Mouse (Mus musculus): ENCODE measurements around the gene Plch2. TPM values are rescaled to one million over a fixed set of nuclear protein-coding genes. Genes with fewer than 3 reads are reported as not detected.

Gene Plch2
- polyA plus RNA-seq, 1 experiment from 2014 or later = 0.38 TPM

DNA sequence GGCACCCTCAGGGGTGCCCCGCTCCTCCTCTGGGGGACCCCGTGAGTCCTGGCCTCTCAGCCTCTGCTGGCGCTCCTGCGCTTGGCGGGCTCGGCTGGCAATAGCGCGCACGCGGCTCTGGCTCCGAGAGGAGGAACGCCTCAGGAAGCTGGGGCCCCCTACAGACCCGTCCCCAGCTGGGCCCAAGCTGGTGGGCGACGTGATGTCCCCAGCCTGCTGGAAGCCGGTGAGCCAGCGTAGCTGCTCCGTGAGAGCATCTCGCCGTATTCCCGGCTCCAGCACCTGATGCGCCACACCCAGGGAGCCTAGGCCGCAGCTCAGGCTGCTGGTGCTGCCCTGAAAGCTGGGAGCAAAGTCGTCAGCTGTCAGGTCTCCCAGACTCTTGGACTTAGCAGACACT lies 72.8 kb downstream of the Plch2 start:
- Histone ChIP-seq H3K27ac (ENCODE audit: poor library complexity, severe bottlenecking) (no peak overlapping the region), H3K27me3 (replicated peaks) (peaks cover 42% of the 10 kb centered on the region), H3K9me3 (replicated peaks) (no peaks in the 10 kb centered on the region), H3K36me3 (peaks cover 27% of the 10 kb centered on the region), H3K4me1 (replicated peaks) (peaks cover 22% of the 10 kb centered on the region), H3K4me3 (no peak overlapping the region), H3K4me2 (no peak overlapping the region), H3K9ac (no peak overlapping the region)
- 18% methylated on average over 24 of the region's 24 CpGs for WGBS
- no peak for ATAC-seq (ENCODE audit: insufficient number of reproducible peaks, low FRiP score)

DNA sequence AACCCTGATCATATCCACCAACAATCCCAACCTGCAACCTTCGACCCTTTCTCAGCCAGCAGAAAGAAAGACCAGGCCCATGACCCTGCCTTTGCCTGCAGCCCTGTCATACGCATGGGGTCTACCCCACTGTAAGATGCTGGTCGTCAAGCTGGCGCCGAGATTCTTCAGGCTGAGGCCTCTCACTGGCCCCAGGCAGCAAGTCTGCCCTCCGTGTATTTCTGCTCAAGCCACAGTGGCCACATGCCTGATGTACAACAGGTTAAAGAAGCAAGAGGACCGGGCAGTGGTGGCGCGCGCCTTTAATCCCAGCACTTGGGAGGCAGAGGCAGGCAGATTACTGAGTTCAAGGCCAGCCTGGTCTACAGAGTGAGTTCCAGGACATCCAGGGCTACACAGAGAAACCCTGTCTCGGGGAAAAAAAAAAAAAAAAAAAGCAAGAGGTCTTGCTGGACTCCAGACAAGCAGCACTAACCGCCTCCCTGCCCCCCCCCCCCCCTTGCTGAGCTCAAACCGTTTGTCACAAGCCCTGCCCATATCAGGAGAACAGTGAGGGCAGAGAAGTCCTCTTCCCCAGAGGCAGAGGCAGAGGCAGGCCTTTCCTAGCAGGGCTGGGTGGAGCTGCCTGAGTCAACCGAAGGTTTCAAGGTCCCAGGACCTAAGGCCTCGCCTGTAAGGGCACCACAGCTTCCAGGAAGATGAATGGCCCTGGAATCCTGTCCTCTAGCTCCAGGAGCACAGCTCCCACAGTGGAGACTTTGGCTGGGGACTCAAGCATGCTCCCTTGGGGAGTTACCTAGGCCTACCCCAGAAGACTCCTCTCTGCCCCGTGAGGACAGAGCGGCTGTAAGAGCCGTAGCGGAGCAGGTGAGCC lies 74.1 kb downstream of the Plch2 start:
- Histone ChIP-seq H3K4me1 (replicated peaks) (peaks cover 22% of the 10 kb centered on the region), H3K27me3 (replicated peaks) (peaks cover 36% of the 10 kb centered on the region), H3K9me3 (replicated peaks) (no peaks in the 10 kb centered on the region), H3K4me3 (no peak overlapping the region), H3K9ac (no peak overlapping the region), H3K4me2 (no peak overlapping the region), H3K36me3 (peaks cover 40% of the 10 kb centered on the region), H3K27ac (ENCODE audit: poor library complexity, severe bottlenecking) (no peak overlapping the region)
- ATAC-seq (ENCODE audit: insufficient number of reproducible peaks, low FRiP score) = no peak
- 70% methylated on average over 19 of the region's 19 CpGs for WGBS

DNA sequence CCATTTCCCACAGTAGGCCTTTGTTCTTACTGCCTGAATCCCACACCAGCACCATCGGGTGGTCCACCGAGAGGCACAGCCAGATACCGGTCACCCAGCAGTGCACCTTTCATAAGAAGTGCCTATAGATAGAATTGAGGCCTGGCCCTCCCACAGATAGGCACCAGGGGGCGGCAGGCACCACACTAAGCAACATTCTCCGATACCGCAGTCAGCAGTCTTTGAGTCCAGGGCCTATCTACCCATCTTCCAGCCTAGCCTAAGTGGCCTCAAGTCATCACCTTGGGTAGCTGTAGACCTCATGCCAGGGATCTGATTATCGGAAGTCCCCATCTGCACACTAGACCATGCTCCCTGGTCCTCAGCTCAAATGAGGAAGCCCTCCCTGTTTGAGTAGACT lies 75.1 kb downstream of the Plch2 start:
- 33% methylated on average over 7 of the region's 7 CpGs for WGBS
- peaks cover 49% of the 10 kb centered on the region for H3K36me3 ChIP-seq
- ATAC-seq (ENCODE audit: insufficient number of reproducible peaks, low FRiP score) = peak; percentile 12; the same call in 1 of the 2 replicates
- H3K27me3 ChIP-seq (replicated peaks) = peaks cover 31% of the 10 kb centered on the region
- H3K9me3 ChIP-seq (replicated peaks) = no peaks in the 10 kb centered on the region
- H3K4me3 ChIP-seq = no peak overlapping the region
- H3K4me1 ChIP-seq (replicated peaks) = peaks cover 17% of the 10 kb centered on the region
- no peak overlapping the region for H3K4me2 ChIP-seq
- no peak overlapping the region for H3K9ac ChIP-seq
- H3K27ac ChIP-seq (ENCODE audit: poor library complexity, severe bottlenecking) = no peak overlapping the region

DNA sequence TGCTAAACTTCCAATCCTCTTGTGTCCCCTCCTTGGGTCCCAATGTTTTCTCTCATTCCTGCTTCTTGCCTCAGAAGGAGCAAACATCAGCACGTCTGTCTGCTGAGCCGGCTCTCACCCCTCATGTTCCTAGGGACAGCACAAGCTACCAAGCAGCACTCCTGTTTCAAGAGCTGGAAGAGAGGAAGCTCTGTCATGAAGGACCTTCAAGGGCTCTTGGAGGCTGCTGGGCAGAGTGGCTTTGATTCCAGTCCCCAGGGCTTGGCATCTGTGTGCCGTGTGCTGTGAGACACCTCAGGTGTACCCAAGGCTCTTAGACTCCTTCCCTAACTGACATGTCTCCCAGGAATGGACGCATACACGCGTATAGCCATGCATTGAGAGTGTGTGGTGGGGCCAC lies 75.5 kb downstream of the Plch2 start:
- H3K27me3 ChIP-seq (replicated peaks) = peaks cover 27% of the 10 kb centered on the region
- no peak overlapping the region for H3K4me3 ChIP-seq
- H3K4me2 ChIP-seq = no peak overlapping the region
- no peak overlapping the region for H3K9ac ChIP-seq
- 85% methylated on average over 6 of the region's 6 CpGs for WGBS
- H3K36me3 ChIP-seq = peaks cover 54% of the 10 kb centered on the region
- ATAC-seq (ENCODE audit: insufficient number of reproducible peaks, low FRiP score) = no peak
- H3K4me1 ChIP-seq (replicated peaks) = peaks cover 12% of the 10 kb centered on the region
- H3K27ac ChIP-seq (ENCODE audit: poor library complexity, severe bottlenecking) = no peak overlapping the region
- no peaks in the 10 kb centered on the region for H3K9me3 ChIP-seq (replicated peaks)

DNA sequence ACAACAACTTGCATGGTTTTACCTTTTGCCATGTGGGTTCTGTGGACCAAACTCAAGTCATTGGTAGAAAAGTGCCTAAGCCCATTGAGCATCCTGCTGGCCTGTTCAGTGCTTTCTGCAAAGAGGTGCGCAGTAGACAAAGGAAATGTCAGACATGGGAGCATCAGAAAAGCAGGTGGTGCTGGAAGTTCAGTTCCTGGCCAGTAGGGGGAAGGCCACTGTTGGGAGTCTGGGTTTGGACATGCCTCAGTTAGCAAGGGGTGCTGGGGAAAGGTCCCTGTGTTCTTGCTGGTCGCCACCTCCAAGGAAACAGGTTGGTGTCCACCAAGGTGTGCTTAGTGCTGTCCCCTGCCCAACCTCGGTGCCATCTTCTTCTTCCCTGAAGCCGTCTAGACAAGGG lies 76.5 kb downstream of the Plch2 start:
- 93% methylated on average over 4 of the region's 4 CpGs for WGBS
- Histone ChIP-seq H3K9me3 (replicated peaks) (no peaks in the 10 kb centered on the region), H3K4me1 (replicated peaks) (peaks cover 6% of the 10 kb centered on the region; the same call in 1 of the 2 replicates), H3K36me3 (peaks cover 63% of the 10 kb centered on the region), H3K4me3 (no peak overlapping the region), H3K9ac (no peak overlapping the region), H3K4me2 (no peak overlapping the region), H3K27ac (ENCODE audit: poor library complexity, severe bottlenecking) (no peak overlapping the region), H3K27me3 (replicated peaks) (peaks cover 25% of the 10 kb centered on the region)
- ATAC-seq (ENCODE audit: insufficient number of reproducible peaks, low FRiP score) = no peak

DNA sequence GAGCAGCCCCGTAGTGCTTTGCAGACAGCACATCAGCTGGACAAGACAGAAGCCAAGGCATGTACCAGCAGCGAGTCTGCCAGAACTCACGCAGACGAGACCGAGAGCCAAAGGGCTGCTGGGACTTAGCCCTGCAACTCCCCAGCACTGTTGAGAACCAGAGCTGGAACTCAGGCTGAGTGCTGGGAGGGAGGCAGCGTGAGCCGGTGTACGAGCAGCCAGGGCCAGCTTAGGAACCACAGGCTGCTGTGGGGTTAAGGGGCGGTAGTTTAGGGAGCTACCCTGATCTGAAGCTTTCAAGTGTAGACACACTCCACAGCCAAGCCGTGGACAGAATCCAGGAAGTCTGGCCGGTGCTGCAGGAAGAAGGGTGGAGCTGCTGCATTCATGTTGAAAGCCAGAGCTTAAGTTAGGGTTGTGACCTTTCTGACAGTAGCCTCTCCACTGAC lies 82.4 kb downstream of the Plch2 start:
- H3K4me3 ChIP-seq = no peak overlapping the region
- 84% methylated on average over 11 of the region's 11 CpGs for WGBS
- no peak overlapping the region for H3K27ac ChIP-seq (ENCODE audit: poor library complexity, severe bottlenecking)
- no peaks in the 10 kb centered on the region for H3K27me3 ChIP-seq (replicated peaks)
- H3K4me1 ChIP-seq (replicated peaks) = no peaks in the 10 kb centered on the region
- H3K9me3 ChIP-seq (replicated peaks) = no peaks in the 10 kb centered on the region
- peaks cover 100% of the 10 kb centered on the region for H3K36me3 ChIP-seq
- no peak overlapping the region for H3K9ac ChIP-seq
- no peak for ATAC-seq (ENCODE audit: insufficient number of reproducible peaks, low FRiP score)
- H3K4me2 ChIP-seq = no peak overlapping the region

DNA sequence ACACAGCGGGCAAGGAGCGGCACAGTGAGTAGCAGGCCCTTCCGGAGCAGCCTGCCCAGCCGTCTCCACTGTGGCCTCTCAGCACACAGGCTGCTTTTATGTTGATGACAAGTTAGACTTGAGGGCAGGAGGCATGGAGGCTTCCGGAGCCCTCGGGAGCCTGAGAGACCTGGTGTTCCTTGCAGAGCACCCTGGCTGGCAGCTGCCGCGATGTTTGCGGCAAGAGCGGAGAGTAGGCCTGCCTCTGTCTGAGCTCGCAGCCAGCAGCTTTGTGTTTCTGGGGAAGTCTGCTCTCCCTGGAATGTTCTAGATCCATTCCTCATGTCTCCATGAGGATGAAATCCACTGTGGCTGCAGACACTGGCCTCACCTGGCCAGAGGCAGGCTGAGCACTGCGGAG lies 84.0 kb downstream of the Plch2 start:
- no peaks in the 10 kb centered on the region for H3K9me3 ChIP-seq (replicated peaks)
- H3K27ac ChIP-seq (ENCODE audit: poor library complexity, severe bottlenecking) = no peak overlapping the region
- no peaks in the 10 kb centered on the region for H3K27me3 ChIP-seq (replicated peaks)
- peaks cover 88% of the 10 kb centered on the region for H3K36me3 ChIP-seq
- 96% methylated on average over 12 of the region's 12 CpGs for WGBS
- ATAC-seq (ENCODE audit: insufficient number of reproducible peaks, low FRiP score) = no peak
- no peak overlapping the region for H3K9ac ChIP-seq
- no peak overlapping the region for H3K4me2 ChIP-seq
- H3K4me3 ChIP-seq = no peak overlapping the region
- H3K4me1 ChIP-seq (replicated peaks) = peaks cover 10% of the 10 kb centered on the region

DNA sequence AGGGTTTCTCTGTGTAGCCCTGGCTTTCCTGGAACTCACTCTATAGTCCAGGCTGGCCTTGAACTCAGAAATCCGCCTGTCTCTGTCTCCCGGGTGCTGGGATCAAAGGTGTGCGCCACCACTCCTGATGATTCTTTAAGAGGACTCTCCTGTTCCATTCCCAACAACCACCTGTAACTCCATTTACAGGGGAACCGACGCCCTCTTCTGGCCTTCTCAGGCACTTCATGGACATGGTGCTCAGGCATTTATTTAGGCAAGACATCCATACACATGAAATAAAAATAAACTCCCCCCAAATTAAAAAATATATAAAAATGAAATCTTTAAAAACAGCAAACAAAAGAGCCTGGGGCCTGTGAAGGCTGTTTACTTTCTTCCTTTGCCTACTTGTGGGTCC lies 89.4 kb downstream of the Plch2 start:
- Histone ChIP-seq H3K27me3 (replicated peaks) (peaks cover 13% of the 10 kb centered on the region), H3K9me3 (replicated peaks) (no peaks in the 10 kb centered on the region), H3K27ac (ENCODE audit: poor library complexity, severe bottlenecking) (no peak overlapping the region), H3K4me2 (no peak overlapping the region), H3K36me3 (peaks cover 39% of the 10 kb centered on the region), H3K9ac (no peak overlapping the region), H3K4me1 (replicated peaks) (peaks cover 44% of the 10 kb centered on the region), H3K4me3 (no peak overlapping the region)
- WGBS = 67% methylated on average over 5 of the region's 5 CpGs
- no peak for ATAC-seq (ENCODE audit: insufficient number of reproducible peaks, low FRiP score)

DNA sequence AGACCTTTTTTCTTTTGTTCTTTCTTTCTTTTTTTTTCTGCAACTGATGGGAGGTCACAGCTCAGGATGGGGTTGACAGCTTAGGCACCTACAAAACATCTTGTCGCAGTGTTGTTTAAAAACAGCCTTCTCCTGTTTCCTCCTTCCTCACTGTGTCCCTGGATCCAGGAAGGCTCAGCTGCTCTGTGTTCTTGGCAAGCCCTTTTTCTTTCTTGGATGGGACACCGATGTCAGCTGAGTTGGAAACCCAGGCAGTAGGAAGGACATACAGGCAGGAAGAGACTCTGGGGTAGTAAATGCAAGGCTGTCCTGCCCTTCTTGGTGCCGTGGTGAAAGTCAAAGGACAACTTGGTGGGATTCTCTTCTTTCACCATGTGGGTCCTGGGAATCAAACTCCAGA lies 90.7 kb downstream of the Plch2 start:
- WGBS = 82% methylated on average over 3 of the region's 3 CpGs
- peak overlapping the region; percentile 56; the same call in 1 of the 2 replicates for H3K27ac ChIP-seq (ENCODE audit: poor library complexity, severe bottlenecking)
- H3K4me3 ChIP-seq = no peak overlapping the region
- H3K9me3 ChIP-seq (replicated peaks) = no peaks in the 10 kb centered on the region
- H3K4me2 ChIP-seq = peak overlapping the region; percentile 81; the same call in 1 of the 2 replicates
- H3K27me3 ChIP-seq (replicated peaks) = peaks cover 27% of the 10 kb centered on the region
- ATAC-seq (ENCODE audit: insufficient number of reproducible peaks, low FRiP score) = no peak
- peaks cover 26% of the 10 kb centered on the region for H3K36me3 ChIP-seq
- H3K4me1 ChIP-seq (replicated peaks) = peaks cover 52% of the 10 kb centered on the region
- peak overlapping the region; percentile 56; the same call in 1 of the 2 replicates for H3K9ac ChIP-seq

DNA sequence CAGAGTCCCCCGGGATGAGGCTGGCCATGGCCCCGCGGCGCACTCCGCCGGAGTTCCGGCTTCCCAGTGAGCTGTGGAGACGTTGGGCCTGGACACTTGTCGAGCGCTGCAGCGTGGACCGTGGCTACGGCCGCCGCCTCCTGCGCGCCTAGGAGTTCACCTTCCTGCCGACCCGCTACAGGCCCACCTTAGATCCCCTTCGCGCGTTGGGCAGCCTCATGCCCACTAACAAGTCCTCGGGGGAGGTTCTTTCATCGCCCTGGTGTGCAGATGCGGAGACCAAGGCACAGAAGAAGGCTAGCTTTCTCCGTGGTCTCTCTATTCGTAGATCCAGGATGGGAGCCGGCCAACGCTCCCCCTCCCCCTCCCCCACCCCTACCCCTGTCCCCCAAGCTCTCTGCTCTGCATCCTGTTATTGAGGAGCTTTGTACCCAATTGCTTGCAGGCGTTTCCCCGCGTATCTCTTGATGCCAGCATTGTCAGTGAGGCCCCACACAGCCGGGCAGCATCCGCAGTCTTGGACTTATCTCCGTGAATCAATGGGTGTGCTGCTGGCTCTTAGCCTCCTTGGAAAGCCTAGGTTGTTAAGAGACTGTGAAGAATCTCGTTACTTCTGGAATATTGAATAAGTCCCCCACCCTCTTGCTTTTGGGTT lies 91.9 kb downstream of the Plch2 start:
- under 1% methylated on average over 36 of the region's 36 CpGs for WGBS
- H3K4me1 ChIP-seq (replicated peaks) = peaks cover 64% of the 10 kb centered on the region

DNA sequence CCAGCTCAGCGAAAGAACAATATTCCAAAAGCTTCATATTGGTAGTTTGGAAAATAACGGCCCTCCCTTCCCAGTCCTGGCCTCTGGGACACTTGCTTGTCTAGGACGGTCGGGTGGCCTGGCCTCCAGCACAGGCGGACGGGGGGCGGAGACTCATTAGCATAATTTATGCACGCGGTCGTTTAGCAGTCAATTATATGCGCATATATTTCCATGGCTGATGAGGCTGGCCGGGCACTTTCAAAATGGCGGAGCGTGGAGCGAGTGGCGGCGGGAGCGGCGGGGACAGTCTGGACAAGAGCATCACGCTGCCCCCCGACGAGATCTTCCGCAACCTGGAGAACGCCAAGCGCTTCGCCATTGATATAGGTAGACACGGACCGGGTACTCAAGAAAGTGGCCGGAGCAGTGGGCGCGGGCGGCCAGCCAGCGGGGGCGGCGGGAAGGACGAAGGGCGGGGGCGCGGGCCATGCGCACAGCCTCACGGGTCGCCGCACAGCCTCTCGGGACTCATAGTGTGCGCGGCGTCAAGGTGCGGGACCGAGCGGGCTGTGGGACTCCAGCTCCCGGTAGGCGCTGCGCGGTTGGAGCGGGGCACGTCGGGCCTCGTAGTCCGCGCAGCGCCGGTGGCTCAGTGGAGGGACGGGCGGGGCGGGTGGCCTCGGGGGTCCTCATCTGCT lies 92.5 kb downstream of the Plch2 start, which contains the start of gene Pank4:
TSS of gene Pank4 (plus strand) at position 223 of the 680 bp plus-strand sequence.
- Histone ChIP-seq H3K4me3 (peak within 1 kb of the TSS; percentile 91), H3K9me3 (replicated peaks) (no peaks in the 10 kb centered on the region), H3K27ac (ENCODE audit: poor library complexity, severe bottlenecking) (peak within 1 kb of the TSS; percentile 84), H3K4me1 (replicated peaks) (peaks cover 64% of the 10 kb centered on the region), H3K9ac (peak within 1 kb of the TSS; percentile 92), H3K36me3 (peaks cover 7% of the 10 kb centered on the region), H3K27me3 (replicated peaks) (peaks cover 45% of the 10 kb centered on the region), H3K4me2 (peak within 1 kb of the TSS; percentile 81)
- ATAC-seq (ENCODE audit: insufficient number of reproducible peaks, low FRiP score) = peak; percentile 94
- WGBS = under 1% methylated on average over 66 of the region's 66 CpGs

More for the DNA sequence above, 91.9 kb downstream of the Plch2 start:
- Histone ChIP-seq H3K4me3 (peak overlapping the region; percentile 91), H3K36me3 (peaks cover 14% of the 10 kb centered on the region), H3K9me3 (replicated peaks) (no peaks in the 10 kb centered on the region), H3K27me3 (replicated peaks) (peaks cover 38% of the 10 kb centered on the region), H3K9ac (peak overlapping the region; percentile 92), H3K4me2 (peak overlapping the region; percentile 81), H3K27ac (ENCODE audit: poor library complexity, severe bottlenecking) (peak overlapping the region; percentile 84)
- ATAC-seq (ENCODE audit: insufficient number of reproducible peaks, low FRiP score) = no peak; the same call in 1 of the 2 replicates

All from heart, embryonic 12.5 days (tissue).